ENCODE assay signal across 34 mouse cellular contexts in genomic region chr1:13941351-13941750, GRCm38 (mm10).
"Had no signal": no experiment of that assay in that cellular context is flagged by ENCODE, and none has a peak within 500 bp of the region (broad histone marks: within the 10 kb centered on the region; RNA-seq: fewer than 3 reads in every experiment).

No protein-coding gene starts in this region.

- ATAC-seq: hindbrain, embryonic 16.5 days; hindbrain, postnatal 0 days; inflammation-experienced regulatory T-cells, adult 6 months; intestine, embryonic 15.5 days; intestine, embryonic 16.5 days; intestine, postnatal 0 days had no signal

- H3K9me3 ChIP-seq: heart, embryonic 15.5 days; hindbrain, embryonic 13.5 days; intestine, embryonic 15.5 days; kidney, embryonic 15.5 days had no signal

- H3K36me3 ChIP-seq: heart, embryonic 10.5 days; heart, embryonic 12.5 days; heart, embryonic 13.5 days; heart, embryonic 15.5 days; hindbrain, embryonic 10.5 days; hindbrain, embryonic 12.5 days; hindbrain, embryonic 13.5 days; hindbrain, embryonic 15.5 days; intestine, embryonic 15.5 days; kidney, embryonic 15.5 days had no signal

- H3K4me1 ChIP-seq: heart, embryonic 10.5 days; heart, embryonic 12.5 days; heart, embryonic 13.5 days; heart, embryonic 15.5 days; hindbrain, embryonic 10.5 days; hindbrain, embryonic 12.5 days; hindbrain, embryonic 13.5 days; hindbrain, embryonic 15.5 days; intestine, embryonic 15.5 days; kidney, embryonic 15.5 days had no signal

- H3K9ac ChIP-seq: heart, embryonic 12.5 days; heart, embryonic 13.5 days; heart, embryonic 15.5 days; hindbrain, embryonic 12.5 days; hindbrain, embryonic 13.5 days; hindbrain, embryonic 14.5 days; hindbrain, embryonic 15.5 days; intestine, embryonic 15.5 days; kidney, embryonic 15.5 days had no signal

- DNase-seq: heart, postnatal 10 days; heart, postnatal 14 days; heart, postnatal 36 days; heart, postnatal 4 days; kidney, adult 11 months; kidney, adult 18-20 months; kidney, adult 2 months; kidney, adult 8-10 months; kidney, adult 9 months; kidney, postnatal 10 days; kidney, postnatal 14 days; kidney, postnatal 25 days; kidney, postnatal 36 days; kidney, postnatal 4 days; layer of hippocampus, adult 9-11 months; layer of hippocampus, postnatal 36 days had no signal

- H3K4me3 ChIP-seq: heart, embryonic 10.5 days; heart, embryonic 12.5 days; heart, embryonic 13.5 days; heart, embryonic 15.5 days; hindbrain, embryonic 10.5 days; hindbrain, embryonic 12.5 days; hindbrain, embryonic 13.5 days; hindbrain, embryonic 15.5 days; intestine, embryonic 15.5 days; kidney, embryonic 15.5 days; layer of hippocampus, adult 2 months had no signal

- H3K27ac ChIP-seq: heart, embryonic 10.5 days; heart, embryonic 13.5 days; heart, embryonic 15.5 days; hindbrain, embryonic 10.5 days; hindbrain, embryonic 12.5 days; hindbrain, embryonic 13.5 days; hindbrain, embryonic 14.5 days; hindbrain, embryonic 15.5 days; hindbrain, postnatal 0 days; intestine, embryonic 15.5 days; kidney, embryonic 15.5 days; kidney, postnatal 0 days; layer of hippocampus, adult 2 months had no signal
